Mouse (Mus musculus) ES-E14 (cell line): ENCODE results near the gene Fam214a.

ENCODE experiments used
- HCFC1 ChIP-seq: IDR thresholded peaks from 2 replicates; pipeline ENCODE4 v1.6.1; 2012; ENCODE audit warnings: low read length, inconsistent platforms, borderline replicate concordance; ENCODE audit not compliant: insufficient read depth
- ZC3H11A ChIP-seq: IDR thresholded peaks from 2 replicates; pipeline ENCODE4 v1.6.1; 2012; ENCODE audit warnings: low read depth, mild to moderate bottlenecking, inconsistent platforms, low read length, borderline replicate concordance

DNA sequence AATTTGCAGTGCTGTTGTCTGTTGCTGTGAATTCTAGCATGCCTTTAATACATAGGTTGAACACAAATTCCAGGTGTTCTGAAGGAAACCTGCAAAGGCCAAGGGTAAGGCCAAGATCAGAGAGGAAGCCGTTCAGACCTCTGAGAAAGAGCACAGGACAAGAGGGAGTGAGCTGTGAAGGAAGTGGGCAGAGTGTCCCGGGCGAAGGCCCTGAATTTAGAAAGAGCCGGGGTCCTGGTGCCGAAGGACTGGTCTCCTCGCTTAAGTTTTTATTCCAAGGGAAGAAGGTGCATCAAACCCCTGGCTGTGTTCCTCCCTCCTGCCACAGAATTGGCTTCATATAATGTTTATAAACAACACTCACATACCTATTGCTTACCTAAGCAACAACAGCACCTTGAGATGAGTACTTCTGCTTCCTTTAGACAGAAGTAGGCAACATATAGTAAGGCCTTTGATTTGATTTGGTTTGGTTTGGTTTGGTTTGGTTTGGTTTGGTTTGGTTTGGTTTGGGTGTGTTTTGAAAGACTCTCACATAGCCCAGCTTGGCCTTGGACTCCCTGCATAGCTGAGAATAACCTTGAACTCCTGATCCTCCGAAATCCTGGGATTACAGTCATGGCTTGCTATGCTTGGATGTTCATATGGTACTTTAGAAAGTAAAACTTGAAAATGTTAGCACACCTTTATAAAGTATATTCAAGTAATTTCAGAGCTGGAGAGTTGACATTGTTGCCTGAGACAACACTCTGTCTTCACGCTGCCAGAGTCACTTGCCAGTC lies 16.2 kb downstream of the Fam214a start:
- TF ChIP-seq HCFC1, result no peak
- TF ChIP-seq ZC3H11A, result no peak
